Mouse (Mus musculus) lung, postnatal 14 days (tissue): Measurements from ENCODE around the gene Gm20806.
"Not testable (repeated sequence)": the region's sequence is repeated elsewhere in the genome, so short reads cannot be mapped to it uniquely, and the experiment has no call there.

ENCODE experiments used
- DNase-seq: peaks from one replicate; pipeline ENCODE4 v3.0.0; 2021

Gm20806 gene

DNA sequence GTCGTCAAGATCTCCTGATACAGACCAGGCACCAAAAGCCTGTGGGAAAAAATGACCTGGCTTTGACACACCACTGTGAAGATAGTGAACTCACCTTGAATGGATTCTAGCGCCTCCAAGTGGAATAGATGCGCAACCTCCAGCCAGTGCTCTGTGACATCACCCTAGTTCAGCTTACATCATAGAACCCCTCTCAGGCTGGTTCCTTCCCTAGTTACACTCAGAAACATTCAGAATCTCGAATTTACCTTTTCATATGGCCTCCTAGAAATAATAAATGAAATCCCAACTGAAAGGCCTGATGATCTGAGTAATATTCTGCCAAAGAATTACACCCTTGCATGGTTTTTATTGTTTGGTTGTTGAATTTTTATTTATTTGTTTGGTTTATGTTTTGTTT is at the start of gene Gm20806:
Gm20806 (minus strand) TSS at position 101 of the 400 bp plus-strand sequence.
- DNase-seq, result not testable (repeated sequence)
